Mouse (Mus musculus) heart, embryonic 14.5 days (tissue): ENCODE results near the gene Naxe. TPM values are rescaled to one million over a fixed set of nuclear protein-coding genes. Genes with fewer than 3 reads are reported as not detected.

Source experiments
- ATAC-seq: fragments of 200-750 bp; cut with Nextera tagmentation; 2 replicates; pipeline ENCODE4 v1.8.0; 2017; ENCODE audit warnings: low read depth, moderate TSS enrichment; ENCODE audit not compliant: insufficient number of reproducible peaks, insufficient read depth, low FRiP score
- H3K27ac ChIP-seq, 2 experiments: fragments of 200-500 bp in 1 of 2; fragments of 300-500 bp in 1 of 2; sonication (generic) in 1 of 2; replicated peaks in 1 of 2; 2 replicates each; pipeline ENCODE4 v1.5.1; 2012 to 2014; ENCODE audit warnings: low read depth in 2 of 2, low read length in 2 of 2, control low read depth in 1 of 2, mild to moderate bottlenecking in 1 of 2, mixed read lengths in 1 of 2; ENCODE audit not compliant: control insufficient read depth in 1 of 2, insufficient read depth in 1 of 2
- H3K27me3 ChIP-seq: fragments of 300-500 bp; sonication (generic); 2 replicates; pipeline ENCODE4 v1.6.1; 2014; ENCODE audit warnings: mild to moderate bottlenecking, low read length, control low read depth; ENCODE audit not compliant: control insufficient read depth, insufficient read depth
- H3K36me3 ChIP-seq: fragments of 300-500 bp; sonication (generic); 2 replicates; pipeline ENCODE4 v1.6.1; 2014; ENCODE audit warnings: mild to moderate bottlenecking, control low read depth, low read length, mixed read lengths; ENCODE audit not compliant: control insufficient read depth, insufficient read depth
- H3K4me1 ChIP-seq, 2 experiments: fragments of 200-500 bp in 1 of 2; fragments of 300-500 bp in 1 of 2; sonication (generic) in 1 of 2; 2 replicates each; pipeline ENCODE4 v1.6.1; 2012 to 2014; ENCODE audit warnings: low read length in 2 of 2, control low read depth in 1 of 2, mixed read lengths in 1 of 2; ENCODE audit not compliant: control insufficient read depth in 2 of 2, insufficient read depth in 2 of 2
- H3K4me2 ChIP-seq: fragments of 300-500 bp; sonication (generic); 2 replicates; pipeline ENCODE4 v1.6.1; 2014; ENCODE audit warnings: mild to moderate bottlenecking, low read length
- H3K4me3 ChIP-seq, 2 experiments: fragments of 200-500 bp in 1 of 2; fragments of 300-500 bp in 1 of 2; sonication (generic) in 1 of 2; 2 replicates each; pipeline ENCODE4 v1.5.1; 2012 to 2014; ENCODE audit warnings: low read length in 2 of 2, mild to moderate bottlenecking in 2 of 2, control low read depth in 1 of 2, low read depth in 1 of 2, moderate library complexity in 1 of 2; ENCODE audit not compliant: control insufficient read depth in 1 of 2, insufficient read depth in 1 of 2
- H3K9ac ChIP-seq: fragments of 300-500 bp; sonication (generic); 2 replicates; pipeline ENCODE4 v1.6.1; 2014; ENCODE audit warnings: mild to moderate bottlenecking, low read length
- H3K9me3 ChIP-seq: fragments of 300-500 bp; sonication (generic); 2 replicates; pipeline ENCODE4 v1.6.1; 2016; ENCODE audit warnings: low read length, control low read depth; ENCODE audit not compliant: control insufficient read depth
- WGBS: fragments of 180-500 bp; shearing (Covaris S2); extraction: QIAGEN DNeasy Blood & Tissue Kit; methylation state at CpG from one replicate; pipeline ENCODE4 v1.1.7; 2014; 5-methylcytosine and 5-hydroxymethylcytosine counted together
- polyA plus RNA-seq: library from polyadenylated mRNA; unstranded; fragments of >200 nt; fragmentation: Nextera tagmentation; extraction: Ambion mirVana; gene quantifications from 2 replicates; pipeline ENCODE4 v1.2.1, GENCODE M21; 2014

Gene Naxe
- polyA plus RNA-seq, 1 experiment from 2014 or later, result 168 TPM

DNA sequence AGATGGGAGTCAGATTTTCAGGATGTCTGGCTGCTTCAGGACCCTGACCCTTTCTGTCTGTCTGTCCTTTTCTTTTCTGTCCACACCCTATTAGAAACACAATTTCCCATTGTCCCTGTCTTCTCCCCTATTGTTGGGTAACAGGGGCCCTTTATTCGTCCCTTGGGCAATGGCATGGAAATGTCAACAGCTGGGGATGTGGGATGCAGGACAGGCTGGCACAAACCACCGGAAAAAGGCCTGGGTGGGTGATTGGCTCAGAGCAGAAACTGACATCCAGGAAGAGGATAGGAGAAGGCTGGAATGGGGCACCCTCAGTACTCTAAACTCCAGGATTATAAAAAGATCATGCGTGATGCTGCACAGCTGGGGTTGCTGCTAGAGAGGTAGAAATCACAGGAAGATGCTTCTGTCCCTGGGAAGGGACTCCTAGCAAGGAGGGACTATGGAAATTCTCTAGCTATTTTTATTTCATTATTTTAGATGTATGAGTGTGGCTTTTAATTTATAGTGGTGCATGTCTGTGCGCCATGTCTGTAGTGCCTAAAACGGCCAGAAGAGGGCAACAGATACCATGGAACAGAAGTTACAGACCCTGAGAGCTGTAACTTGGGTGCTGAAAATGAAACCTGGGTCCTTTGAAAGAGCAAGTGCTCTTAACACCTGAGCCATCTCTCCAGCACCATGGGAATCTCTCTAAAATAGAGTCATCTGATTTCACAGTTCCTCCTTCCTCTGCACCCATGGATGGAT, 30.7 kb downstream of the Naxe start, which contains the start of gene Hapln2:
Gene Hapln2 (minus strand): TSS at position 150 of the 753 bp plus-strand sequence.
- 48% methylated on average over 5 of the region's 5 CpGs for WGBS
- ATAC-seq, result no peak
- Histone ChIP-seq H3K27ac (no peak within 1 kb of the TSS), H3K36me3 (no peaks in the 10 kb centered on the region), H3K4me1 (peaks cover 7 to 8% of the 10 kb centered on the region in 2 experiments; a peak in 3 of 4 replicates), H3K9me3 (peaks cover 7% of the 10 kb centered on the region), H3K27me3 (peaks cover 60% of the 10 kb centered on the region), H3K4me2 (no peak within 1 kb of the TSS), H3K4me3 (no peak within 1 kb of the TSS), H3K9ac (no peak within 1 kb of the TSS)

- peaks cover 7% of the 10 kb centered on the region for H3K9me3 ChIP-seq
- WGBS, result 56% methylated on average over 7 of the region's 7 CpGs
- no peak for ATAC-seq
- H3K4me2 ChIP-seq, result no peak overlapping the region
- no peaks in the 10 kb centered on the region for H3K36me3 ChIP-seq
- H3K27ac ChIP-seq, result no peak overlapping the region
- no peak overlapping the region for H3K9ac ChIP-seq
- H3K4me1 ChIP-seq, result peaks cover 9 to 11% of the 10 kb centered on the region in 2 experiments; a peak in 3 of 4 replicates
- peaks cover 60% of the 10 kb centered on the region for H3K27me3 ChIP-seq
- H3K4me3 ChIP-seq, result no peak overlapping the region
Observed at GRCm38 (mm10) chr3:88026823-88027222, 31.5 kb downstream of the Naxe start.

DNA sequence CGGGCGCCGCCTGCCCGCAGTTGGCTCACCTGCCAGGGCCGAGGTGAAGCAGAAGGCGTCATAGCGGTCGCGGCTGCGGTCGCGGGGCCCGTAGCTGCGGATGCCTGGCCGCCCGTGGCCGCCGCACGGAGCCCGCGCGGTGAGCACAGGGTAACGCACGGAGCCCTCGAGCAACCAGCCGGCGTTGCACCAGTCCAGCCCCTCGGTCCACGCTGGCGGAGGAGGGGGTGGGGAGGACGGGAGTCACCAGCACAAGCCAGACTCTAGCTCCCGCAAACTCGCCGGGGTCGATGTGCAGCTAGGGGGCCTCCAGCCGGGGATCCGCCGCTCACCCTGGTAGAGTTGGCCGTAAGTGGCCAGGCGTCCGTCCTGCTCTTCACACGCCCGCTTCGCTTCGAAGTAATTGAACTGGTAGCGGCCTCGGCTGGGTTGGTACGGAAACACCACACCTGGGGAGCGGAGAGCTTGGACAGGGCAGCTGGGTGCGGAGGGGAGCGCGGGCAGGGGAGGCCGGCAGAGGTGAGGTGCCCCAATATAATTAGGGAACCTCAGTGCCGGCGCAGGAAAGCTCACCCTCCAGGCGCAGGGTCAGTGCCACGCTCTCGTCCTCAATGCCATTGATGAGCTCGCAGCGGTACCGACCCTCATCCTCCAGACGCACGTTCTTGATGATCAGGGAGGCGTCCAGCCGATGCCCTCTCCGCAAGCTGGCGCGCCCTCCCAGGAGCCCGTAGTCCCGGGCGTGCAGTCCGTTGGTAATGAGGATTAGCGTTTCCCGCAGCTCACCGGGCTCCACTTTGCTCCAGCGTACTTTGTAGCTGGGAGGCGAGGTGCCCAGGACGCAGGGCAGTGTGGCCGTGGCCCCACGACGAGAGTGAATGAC, 34.9 kb downstream of the Naxe start:
- peak overlapping the region; percentile 27; the same call in 1 of the 2 replicates for H3K9ac ChIP-seq
- H3K27ac ChIP-seq, result no peak overlapping the region
- H3K4me3 ChIP-seq, result peak overlapping the region; percentile 48 to 64
- H3K9me3 ChIP-seq, result peaks cover 6% of the 10 kb centered on the region
- ATAC-seq, result peak; percentile 37
- H3K27me3 ChIP-seq, result peaks cover 69% of the 10 kb centered on the region
- H3K36me3 ChIP-seq, result no peaks in the 10 kb centered on the region
- peaks cover 9 to 11% of the 10 kb centered on the region in 2 experiments; a peak in 3 of 4 replicates for H3K4me1 ChIP-seq
- under 1% methylated on average over 81 of the region's 81 CpGs for WGBS
- peak overlapping the region; percentile 90 for H3K4me2 ChIP-seq

- Histone ChIP-seq H3K4me2 (peak overlapping the region; percentile 90), H3K4me1 (peaks cover 9 to 11% of the 10 kb centered on the region in 2 experiments; a peak in 3 of 4 replicates), H3K4me3 (peak overlapping the region; percentile 48 to 64), H3K9me3 (no peaks in the 10 kb centered on the region), H3K9ac (peak overlapping the region; percentile 27; the same call in 1 of the 2 replicates), H3K27ac (no peak overlapping the region), H3K36me3 (no peaks in the 10 kb centered on the region), H3K27me3 (peaks cover 75% of the 10 kb centered on the region)
- 1% methylated on average over 63 of the region's 66 CpGs for WGBS
- ATAC-seq, result peak; percentile 83
Observed at GRCm38 (mm10) chr3:88022322-88023191, 35.7 kb downstream of the Naxe start.

- ATAC-seq, result no peak
- WGBS, result 8% methylated on average over 6 of the region's 6 CpGs
- Histone ChIP-seq H3K4me1 (peaks cover 4 to 9% of the 10 kb centered on the region in 2 experiments; a peak in 3 of 4 replicates), H3K9me3 (peaks cover 3% of the 10 kb centered on the region; the same call in 1 of the 2 replicates), H3K27ac (no peak overlapping the region), H3K27me3 (peaks cover 6% of the 10 kb centered on the region; the same call in 1 of the 2 replicates), H3K4me2 (no peak overlapping the region), H3K9ac (no peak overlapping the region), H3K4me3 (no peak overlapping the region), H3K36me3 (no peaks in the 10 kb centered on the region)
Observed at GRCm38 (mm10) chr3:88010634-88011265, 47.5 kb downstream of the Naxe start.
